ENCODE assay signal across 19 mouse cellular contexts in genomic region chr10:75822443-75822842, GRCm38 (mm10). TPM values are rescaled to one million over a fixed set of nuclear protein-coding genes. Genes with fewer than 3 reads are reported as not detected.
DNase-seq lines count a peak whose midpoint lies in the region; TF ChIP-seq lines count a peak whose summit lies in the region.
"Had no signal": no experiment of that assay in that cellular context is flagged by ENCODE, and none has a peak within 500 bp of the region (broad histone marks: within the 10 kb centered on the region; RNA-seq: fewer than 3 reads in every experiment).

Gstt4 (minus strand) TSS chr10:75822543.

- no peaks in the 10 kb centered on the region; the same call in 1 of the 2 replicates for H3K4me1 ChIP-seq in testis, adult 2 months (ENCODE audit: control insufficient read depth, insufficient read depth, low read length)

- H3K36me3 ChIP-seq in testis, adult 2 months (ENCODE audit: control insufficient read depth, insufficient read depth, low read length): no peaks in the 10 kb centered on the region
- H3K36me3 ChIP-seq: G1E had no signal

- H3K4me3 ChIP-seq in testis, adult 2 months (ENCODE audit: control insufficient read depth, low read depth, low read length): peak within 1 kb of the TSS; percentile 76

- no peak for TF ChIP-seq CTCF in testis, adult 2 months (IDR thresholded peaks at IDR 0.05; ENCODE audit: control insufficient read depth, insufficient read depth, insufficient replicate concordance, low read depth, low read length)

- no peaks in the 10 kb centered on the region for H3K27me3 ChIP-seq in testis, adult 2 months (ENCODE audit: control insufficient read depth, insufficient read depth, low read length)
- H3K27me3 ChIP-seq: CH12.LX, Patski had no signal

- H3K27ac ChIP-seq in testis, adult 2 months (ENCODE audit: control insufficient read depth, insufficient read depth, low read depth, low read length): no peak within 1 kb of the TSS; the same call in 1 of the 2 replicates

- DNase-seq in testis, postnatal 10 days (ENCODE audit: low spot score): no peak
- DNase-seq: adrenal gland, adult 2 months; adrenal gland, adult 8-10 months; adrenal gland, postnatal 10 days; adrenal gland, postnatal 14 days; adrenal gland, postnatal 25 days; adrenal gland, postnatal 36 days; B cell, adult 2 months; cerebellum, adult 11 months; cerebellum, adult 11-12 months; cerebellum, adult 18-20 months; cerebellum, adult 2 months had no signal

- peak; percentile 34; the same call in 1 of the 2 replicates for TF ChIP-seq POLR2A in testis, adult 2 months (IDR thresholded peaks at IDR 0.05; ENCODE audit: control insufficient read depth, low read depth, low read length)

RNA-seq across cellular contexts. Expression of gene Gstt4, which starts in this region (rescaled TPM):
- 500 and 561 TPM in 2 replicates for polyA plus RNA-seq in testis, adult 2 months (2012; rRNA removed)
- polyA plus RNA-seq: adrenal gland, adult 2 months; brain, embryonic 14.5 days; C2C12; CD4-positive, CD25-positive, alpha-beta regulatory T cell, adult 4 months; cerebellum, adult 2 months; G1E; Patski had no signal
